Mouse (Mus musculus) left cerebral cortex, adult 2 months (tissue): Measurements from ENCODE around the gene Pdzd3. TPM values are rescaled to one million over a fixed set of nuclear protein-coding genes. Genes with fewer than 3 reads are reported as not detected.

Source experiments
- DNase-seq, 2 experiments: peaks; one replicate each; pipeline ENCODE4 v3.0.0; 2021 to 2022; ENCODE audit warnings: low spot score in 2 of 2, mixed read lengths in 1 of 2; ENCODE audit errors: extremely low spot score in 1 of 2
- H3K27ac ChIP-seq: fragments of 200-600 bp; 2 replicates; pipeline ENCODE4 v1.8.1; 2022
- H3K4me3 ChIP-seq: fragments of 200-600 bp; 2 replicates; pipeline ENCODE4 v1.8.1; 2022
- CTCF ChIP-seq: fragments of 200-600 bp; IDR thresholded peaks from 2 replicates; pipeline ENCODE4 v1.8.1; 2022; ENCODE audit warnings: antibody characterized with exemption, mild to moderate bottlenecking, moderate library complexity
- intact Hi-C: fragments of 180-260 bp; cut with DNase I; formaldehyde crosslinking; loops from one replicate; pipeline ENCODE4 v1.15.1; 2025
- total RNA-seq, 2 experiments: library from RNA; stranded (reverse); gene quantifications; 2 replicates each; pipeline ENCODE4 v1.2.3; 2021

Gene Pdzd3
- total RNA-seq, 2 experiments from 2014 or later, result 0.50 to 1.2 TPM

GRCm38 (mm10) chr9:44249181-44250146 is 1.8 kb downstream of the Pdzd3 start:
- Histone ChIP-seq H3K4me3 (no peak overlapping the region), H3K27ac (no peak overlapping the region)
- TF ChIP-seq CTCF, result peak; percentile 67
- intact Hi-C loops, result no loop called here
- DNase-seq, result peak; percentile 53 to 65

- DNase-seq, result no peak
- intact Hi-C loops, result no loop called here
- TF ChIP-seq CTCF, result no peak
- H3K27ac ChIP-seq, result no peak overlapping the region
- no peak overlapping the region for H3K4me3 ChIP-seq
Measured at GRCm38 (mm10) chr9:44247907-44248306, 3.4 kb downstream of the Pdzd3 start.

GRCm38 (mm10) chr9:44243621-44244020 is 7.7 kb downstream of the Pdzd3 start:
- Histone ChIP-seq H3K4me3 (no peak overlapping the region), H3K27ac (no peak overlapping the region)
- DNase-seq, result no peak
- intact Hi-C loops, result no loop called here
- TF ChIP-seq CTCF, result no peak

GRCm38 (mm10) chr9:44241418-44241817 is 9.9 kb downstream of the Pdzd3 start:
- no peak for TF ChIP-seq CTCF
- DNase-seq, result no peak
- no peak overlapping the region for H3K27ac ChIP-seq
- intact Hi-C loops, result no loop called here
- no peak overlapping the region for H3K4me3 ChIP-seq

- intact Hi-C loops, result loop anchor here (1.0 kb wide), 1 partner anchor 26 kb away; no protein-coding TSS in a partner anchor
- H3K27ac ChIP-seq, result no peak overlapping the region
- H3K4me3 ChIP-seq, result no peak overlapping the region
- no peak for DNase-seq
- no peak for TF ChIP-seq CTCF
Measured at GRCm38 (mm10) chr9:44240911-44241310, 10.4 kb downstream of the Pdzd3 start.

GRCm38 (mm10) chr9:44240399-44240798 is 10.9 kb downstream of the Pdzd3 start, which contains the start of gene Ccdc153:
Gene Ccdc153, plus strand, starts transcription at chr9:44240676.
- no peak for TF ChIP-seq CTCF
- Histone ChIP-seq H3K4me3 (no peak within 1 kb of the TSS), H3K27ac (no peak within 1 kb of the TSS)
- intact Hi-C loops, result loop anchor here (1.0 kb wide), 1 partner anchor 27 kb away; no protein-coding TSS in a partner anchor
- peak in 1 of 2 experiments; percentile 7 for DNase-seq

- Histone ChIP-seq H3K27ac (no peak overlapping the region), H3K4me3 (no peak overlapping the region)
- peak; percentile 38 to 48 for DNase-seq
- intact Hi-C loops, result loop anchor here (10.0 kb wide), 1 partner anchor 255 kb away; no protein-coding TSS in a partner anchor
- peak; percentile 92 for TF ChIP-seq CTCF
Measured at GRCm38 (mm10) chr9:44239447-44239846, 11.8 kb downstream of the Pdzd3 start.

- intact Hi-C loops, result loop anchor here (10.0 kb wide), 1 partner anchor 254 kb away; no protein-coding TSS in a partner anchor
- H3K4me3 ChIP-seq, result no peak overlapping the region
- H3K27ac ChIP-seq, result no peak overlapping the region
- no peak for DNase-seq
- no peak for TF ChIP-seq CTCF
Measured at GRCm38 (mm10) chr9:44238501-44239190, 12.6 kb downstream of the Pdzd3 start.

- Histone ChIP-seq H3K27ac (no peak overlapping the region), H3K4me3 (no peak overlapping the region)
- TF ChIP-seq CTCF, result no peak
- DNase-seq, result no peak
- intact Hi-C loops, result loop anchor here (10.0 kb wide), 1 partner anchor 252 kb away; no protein-coding TSS in a partner anchor
Measured at GRCm38 (mm10) chr9:44237128-44237527, 14.1 kb downstream of the Pdzd3 start.

GRCm38 (mm10) chr9:44236601-44237000 is 14.7 kb downstream of the Pdzd3 start:
- no peak for TF ChIP-seq CTCF
- no peak overlapping the region for H3K4me3 ChIP-seq
- DNase-seq, result no peak
- H3K27ac ChIP-seq, result no peak overlapping the region
- intact Hi-C loops, result loop anchor here (10.0 kb wide), 1 partner anchor 252 kb away; no protein-coding TSS in a partner anchor

- DNase-seq, result peak in 1 of 2 experiments; percentile 48
- TF ChIP-seq CTCF, result no peak; the same call in 1 of the 2 replicates
- peak overlapping the region; percentile 78 for H3K27ac ChIP-seq
Measured at GRCm38 (mm10) chr9:44234479-44235427, 16.5 kb downstream of the Pdzd3 start.

More at GRCm38 (mm10) chr9:44234479-44235427, 16.5 kb downstream of the Pdzd3 start:
- intact Hi-C loops, result loop anchor here (1.0 to 10.0 kb wide), 4 partner anchors 34 to 250 kb away; partner anchors contain the start of gene Nlrx1
- H3K4me3 ChIP-seq, result peak overlapping the region; percentile 93
